Mouse (Mus musculus) midbrain, embryonic 13.5 days (tissue): ENCODE data around the gene Smg1. TPM values are rescaled to one million over a fixed set of nuclear protein-coding genes. Genes with fewer than 3 reads are reported as not detected.

Source experiments
- ATAC-seq: fragments of 200-750 bp; cut with Nextera tagmentation; 2 replicates; pipeline ENCODE4 v1.8.0; 2017; ENCODE audit warnings: mild to moderate bottlenecking, moderate TSS enrichment, moderate library complexity
- H3K27ac ChIP-seq: fragments of 300-500 bp; sonication (generic); 2 replicates; pipeline ENCODE4 v1.5.1; 2015; ENCODE audit warnings: inconsistent platforms, mild to moderate bottlenecking, moderate library complexity
- H3K27me3 ChIP-seq: fragments of 300-500 bp; sonication (generic); 2 replicates; pipeline ENCODE4 v1.6.1; 2015; ENCODE audit warnings: mild to moderate bottlenecking, inconsistent platforms
- H3K36me3 ChIP-seq: fragments of 300-500 bp; sonication (generic); 2 replicates; pipeline ENCODE4 v1.6.1; 2015; ENCODE audit warnings: mild to moderate bottlenecking, inconsistent platforms
- H3K4me1 ChIP-seq: fragments of 300-500 bp; sonication (generic); replicated peaks from 2 replicates; pipeline ENCODE4 v1.6.1; 2015; ENCODE audit warnings: inconsistent platforms
- H3K4me2 ChIP-seq: fragments of 300-500 bp; sonication (generic); replicated peaks from 2 replicates; pipeline ENCODE4 v1.6.1; 2015; ENCODE audit warnings: moderate library complexity, mild to moderate bottlenecking, inconsistent platforms
- H3K4me3 ChIP-seq: fragments of 300-500 bp; sonication (generic); replicated peaks from 2 replicates; pipeline ENCODE4 v1.5.1; 2015; ENCODE audit warnings: mild to moderate bottlenecking, inconsistent platforms
- H3K9ac ChIP-seq: fragments of 300-500 bp; sonication (generic); replicated peaks from 2 replicates; pipeline ENCODE4 v1.6.1; 2015; ENCODE audit warnings: mild to moderate bottlenecking, inconsistent platforms
- H3K9me3 ChIP-seq: fragments of 300-500 bp; sonication (generic); 2 replicates; pipeline ENCODE4 v1.6.1; 2016; ENCODE audit warnings: mild to moderate bottlenecking, inconsistent platforms
- WGBS: fragments of 180-500 bp; shearing (Covaris S2); methylation state at CpG from one replicate; pipeline ENCODE4 v1.1.7; 2015; 5-methylcytosine and 5-hydroxymethylcytosine counted together
- polyA plus RNA-seq: library from polyadenylated mRNA; unstranded; fragments of >200 nt; fragmentation: Nextera tagmentation; extraction: Ambion mirVana; gene quantifications from 2 replicates; pipeline ENCODE4 v1.2.1, GENCODE M21; 2015

Gene Smg1
- polyA plus RNA-seq, 1 experiment from 2014 or later: 21.1 TPM

DNA sequence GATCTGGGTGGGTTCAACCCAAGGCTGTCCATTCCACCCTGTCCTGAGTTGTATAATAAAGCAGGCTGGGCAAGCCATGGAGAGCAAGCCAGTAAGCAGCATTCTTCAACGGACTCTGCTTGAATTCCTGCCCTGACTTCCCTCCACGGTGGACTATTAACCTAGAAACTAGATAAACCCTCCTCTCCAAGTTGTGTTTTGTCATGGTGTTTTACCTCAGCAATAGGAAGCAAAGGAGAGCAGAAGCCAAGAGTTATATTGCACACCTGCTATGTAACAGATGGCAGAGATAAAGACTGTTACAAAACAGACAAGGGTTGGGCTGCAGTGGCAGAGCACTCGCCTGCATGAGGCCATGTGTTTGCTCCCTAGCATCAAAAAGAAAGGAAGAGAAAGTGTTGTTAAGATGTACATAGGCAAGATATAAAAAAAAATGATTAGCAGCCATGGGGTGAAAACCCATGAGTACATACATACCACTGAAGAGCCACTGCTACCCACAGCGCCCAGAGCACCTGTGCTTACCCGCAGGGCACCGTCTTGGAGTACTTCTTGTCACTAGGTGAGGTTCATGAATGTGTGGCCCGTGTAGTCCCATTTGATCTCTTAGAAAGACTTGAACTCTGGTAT is 16.3 kb upstream of the Smg1 start:
- Histone ChIP-seq H3K4me2 (no peak overlapping the region), H3K27ac (no peak overlapping the region), H3K27me3 (no peaks in the 10 kb centered on the region), H3K9ac (no peak overlapping the region), H3K9me3 (no peaks in the 10 kb centered on the region), H3K4me3 (no peak overlapping the region), H3K4me1 (no peaks in the 10 kb centered on the region), H3K36me3 (no peaks in the 10 kb centered on the region)
- 91% methylated on average over 7 of the region's 7 CpGs for whole genome bisulfite sequencing
- no peak for ATAC-seq

DNA sequence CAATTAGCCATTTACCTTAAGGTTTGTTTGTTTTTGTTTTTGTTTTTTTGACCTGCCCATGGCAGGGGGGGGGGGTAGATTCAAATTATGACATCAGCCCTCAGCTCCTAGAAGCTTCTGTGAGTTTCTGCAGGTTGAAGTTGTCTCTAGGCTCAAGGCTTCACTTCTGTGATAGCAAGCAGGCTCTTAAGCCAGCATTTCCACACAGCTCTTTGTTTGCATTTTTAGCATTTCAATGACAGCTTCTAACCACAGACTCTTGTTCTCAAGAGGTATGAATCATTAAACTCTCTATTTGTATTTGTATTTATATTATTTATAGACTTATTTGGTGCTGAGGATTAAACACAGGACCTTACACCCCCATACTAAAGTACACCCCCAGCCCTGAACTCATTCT is 15.0 kb upstream of the Smg1 start:
- Histone ChIP-seq H3K4me2 (no peak overlapping the region), H3K27ac (no peak overlapping the region), H3K4me1 (0 out of 2 replicates have a peak, but pooled peaks cover 4% of the 10 kb centered on the region), H3K9me3 (no peaks in the 10 kb centered on the region), H3K27me3 (no peaks in the 10 kb centered on the region), H3K4me3 (no peak overlapping the region), H3K9ac (no peak overlapping the region), H3K36me3 (no peaks in the 10 kb centered on the region)
- ATAC-seq: no peak

DNA sequence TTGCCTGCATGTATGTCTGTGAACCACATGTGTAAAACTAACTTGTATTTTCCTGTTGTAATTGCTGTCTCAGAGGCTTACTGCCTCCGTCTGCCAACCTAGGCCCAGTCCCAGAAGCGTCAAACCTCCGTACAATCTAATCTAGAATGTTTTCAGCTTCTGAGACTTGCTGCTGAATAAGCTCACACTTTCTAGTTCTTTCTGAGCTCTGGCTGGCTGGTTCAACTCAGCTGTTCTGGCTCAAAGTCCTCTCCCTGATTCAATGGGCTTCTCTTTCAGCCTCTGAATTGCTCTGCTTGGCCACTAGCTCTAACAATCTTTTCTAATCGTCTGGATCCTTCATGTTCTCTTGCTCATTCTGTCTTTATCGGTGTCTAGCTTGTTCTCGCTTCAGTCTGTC is 13.3 kb upstream of the Smg1 start:
- Histone ChIP-seq H3K4me1 (0 out of 2 replicates have a peak, but pooled peaks cover 4% of the 10 kb centered on the region), H3K36me3 (no peaks in the 10 kb centered on the region), H3K27me3 (no peaks in the 10 kb centered on the region), H3K27ac (no peak overlapping the region), H3K4me2 (no peak overlapping the region), H3K4me3 (no peak overlapping the region), H3K9ac (no peak overlapping the region), H3K9me3 (no peaks in the 10 kb centered on the region)
- ATAC-seq: no peak
- 89% methylated on average over 6 of the region's 6 CpGs for WGBS

DNA sequence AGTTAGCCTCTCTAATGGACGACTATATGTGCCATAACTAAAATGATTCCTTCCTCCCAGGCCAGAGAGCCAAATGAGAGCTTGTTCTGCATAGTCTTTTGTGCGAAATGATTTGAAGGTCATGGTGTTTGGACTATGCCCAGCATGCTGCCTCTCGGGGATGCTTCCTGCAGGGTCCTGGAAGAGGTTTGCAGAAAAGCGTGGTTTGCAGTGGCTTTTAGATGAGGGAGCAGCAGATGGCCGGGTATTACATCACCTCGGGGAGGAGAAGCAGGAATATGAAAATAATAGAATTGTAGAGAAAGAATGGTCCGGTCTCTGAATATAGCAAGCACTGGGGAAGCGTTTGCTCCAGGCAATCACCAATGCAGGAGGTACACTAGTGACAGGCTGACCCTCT is 11.0 kb upstream of the Smg1 start:
- ATAC-seq: peak; percentile 50; the same call in 1 of the 2 replicates
- no peak overlapping the region for H3K4me2 ChIP-seq
- H3K36me3 ChIP-seq: no peaks in the 10 kb centered on the region
- H3K27me3 ChIP-seq: no peaks in the 10 kb centered on the region
- no peak overlapping the region for H3K4me3 ChIP-seq
- H3K9me3 ChIP-seq: no peaks in the 10 kb centered on the region
- 0 out of 2 replicates have a peak, but pooled peaks cover 4% of the 10 kb centered on the region for H3K4me1 ChIP-seq
- 46% methylated on average over 8 of the region's 8 CpGs for WGBS
- peak overlapping the region; percentile 49; the same call in 1 of the 2 replicates for H3K27ac ChIP-seq
- no peak overlapping the region for H3K9ac ChIP-seq

DNA sequence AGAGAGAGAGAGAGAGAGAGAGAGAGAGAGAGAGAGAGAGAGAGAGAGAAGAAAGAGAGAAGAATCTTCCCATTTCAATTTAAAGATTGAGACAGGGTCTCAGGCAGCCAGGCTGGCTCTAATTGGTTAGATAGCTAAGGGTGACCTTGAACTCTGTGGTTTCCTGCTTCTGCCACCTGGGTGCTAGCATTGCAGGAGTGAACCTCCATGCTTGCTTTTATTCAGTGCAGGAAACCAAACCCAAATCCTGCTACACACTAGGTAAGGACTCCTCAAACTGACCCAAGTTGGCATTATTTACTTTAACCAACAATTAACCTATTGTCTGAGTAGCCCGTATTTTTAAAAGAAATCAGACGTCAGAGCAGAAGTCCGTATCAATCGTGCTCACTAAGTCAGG is 10.5 kb upstream of the Smg1 start:
- Histone ChIP-seq H3K27ac (peak overlapping the region; percentile 49; the same call in 1 of the 2 replicates), H3K27me3 (no peaks in the 10 kb centered on the region), H3K4me1 (0 out of 2 replicates have a peak, but pooled peaks cover 4% of the 10 kb centered on the region), H3K36me3 (no peaks in the 10 kb centered on the region), H3K4me3 (no peak overlapping the region), H3K9me3 (no peaks in the 10 kb centered on the region), H3K9ac (no peak overlapping the region), H3K4me2 (no peak overlapping the region)
- WGBS: 69% methylated on average over 4 of the region's 4 CpGs
- no peak for ATAC-seq

DNA sequence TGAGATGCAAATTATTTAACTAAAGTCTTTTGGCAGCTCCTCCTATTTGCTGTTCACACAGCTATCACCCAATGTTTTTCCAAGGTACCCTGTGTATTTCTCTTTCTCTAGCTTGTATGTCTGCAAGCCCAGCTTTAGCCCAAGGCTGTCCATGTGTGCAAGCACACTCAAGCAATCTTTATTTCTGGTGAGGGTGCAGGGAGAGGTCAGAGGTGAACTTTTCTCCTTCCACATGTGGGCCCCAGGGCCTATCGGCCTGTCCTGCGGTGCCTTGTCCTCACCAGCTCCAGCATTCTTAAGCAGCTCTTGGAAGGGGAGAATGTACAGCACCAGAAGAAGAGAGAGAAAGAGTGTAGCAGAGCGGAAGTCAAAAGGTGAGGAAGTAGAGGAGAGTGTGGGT is 9.5 kb upstream of the Smg1 start:
- Histone ChIP-seq H3K4me1 (0 out of 2 replicates have a peak, but pooled peaks cover 4% of the 10 kb centered on the region), H3K27ac (no peak overlapping the region), H3K9ac (no peak overlapping the region), H3K4me3 (no peak overlapping the region), H3K9me3 (no peaks in the 10 kb centered on the region), H3K4me2 (no peak overlapping the region), H3K36me3 (no peaks in the 10 kb centered on the region), H3K27me3 (no peaks in the 10 kb centered on the region)
- WGBS: 85% methylated on average over 3 of the region's 3 CpGs
- ATAC-seq: no peak

DNA sequence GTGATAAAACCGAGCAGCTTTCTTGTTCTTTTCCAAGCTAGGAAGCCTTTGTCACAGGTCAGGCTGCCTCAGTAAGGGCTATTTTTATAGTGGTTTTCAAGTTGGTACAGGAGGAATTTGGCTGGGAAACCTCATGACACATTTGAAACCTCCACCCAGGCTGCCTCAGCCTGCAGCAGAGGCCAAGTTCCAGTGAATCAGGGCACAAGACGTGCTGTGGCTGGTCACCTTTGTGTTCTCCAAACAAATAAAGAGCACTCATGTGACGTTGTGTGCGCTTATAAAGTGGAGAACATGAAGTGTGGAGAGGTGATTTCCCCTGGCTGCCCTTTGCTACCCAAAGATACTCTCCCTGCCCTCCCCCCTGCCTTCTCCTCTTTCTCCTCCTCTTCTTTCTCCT is 8.9 kb upstream of the Smg1 start:
- Histone ChIP-seq H3K36me3 (no peaks in the 10 kb centered on the region), H3K4me2 (no peak overlapping the region), H3K4me1 (0 out of 2 replicates have a peak, but pooled peaks cover 4% of the 10 kb centered on the region), H3K9me3 (no peaks in the 10 kb centered on the region), H3K9ac (no peak overlapping the region), H3K27me3 (no peaks in the 10 kb centered on the region), H3K4me3 (no peak overlapping the region), H3K27ac (no peak overlapping the region)
- no peak for ATAC-seq
- WGBS: 41% methylated on average over 4 of the region's 4 CpGs

DNA sequence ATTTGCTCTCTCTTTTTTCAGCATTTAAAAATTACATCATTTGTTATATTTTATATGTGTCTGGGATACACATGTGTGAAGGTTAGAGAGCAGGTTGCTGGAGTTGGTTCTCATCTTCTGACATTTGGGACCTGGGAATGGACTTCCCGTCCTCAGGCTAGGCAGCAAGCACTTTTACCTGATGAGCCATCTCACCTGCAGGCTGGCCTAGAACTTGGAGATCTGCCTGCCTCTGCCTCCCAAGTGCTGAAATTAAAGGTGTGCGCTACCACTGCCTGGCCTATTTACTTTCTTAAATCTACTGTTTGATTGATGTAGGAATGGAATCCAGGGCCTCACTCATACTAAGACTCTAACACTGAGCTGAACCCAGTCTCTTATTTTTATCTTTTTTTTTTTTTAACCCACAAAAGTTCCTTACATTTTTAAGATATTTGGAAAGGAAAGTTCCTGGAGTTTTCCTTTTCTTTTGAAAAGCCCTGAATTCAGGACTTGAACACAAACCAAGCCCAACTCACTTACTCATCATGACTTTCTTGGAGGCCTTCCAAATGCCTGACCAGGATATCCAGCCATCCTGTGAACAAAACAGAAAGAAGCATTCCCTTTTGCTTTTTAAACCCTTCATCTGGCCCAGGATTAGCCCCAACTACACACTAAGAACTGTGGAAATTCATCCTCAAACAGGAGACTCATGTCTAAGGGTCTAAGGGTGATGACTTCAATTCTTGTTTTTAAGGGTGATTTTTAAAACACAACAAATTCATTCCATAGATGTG is 8.1 kb upstream of the Smg1 start:
- no peak overlapping the region for H3K27ac ChIP-seq
- H3K4me2 ChIP-seq: no peak overlapping the region
- no peak overlapping the region for H3K4me3 ChIP-seq
- no peaks in the 10 kb centered on the region for H3K9me3 ChIP-seq
- no peak overlapping the region for H3K9ac ChIP-seq
- no peaks in the 10 kb centered on the region for H3K27me3 ChIP-seq
- H3K4me1 ChIP-seq: 0 out of 2 replicates have a peak, but pooled peaks cover 4% of the 10 kb centered on the region
- H3K36me3 ChIP-seq: no peaks in the 10 kb centered on the region
- WGBS: 100% methylated on average over 2 of the region's 2 CpGs
- ATAC-seq: no peak

DNA sequence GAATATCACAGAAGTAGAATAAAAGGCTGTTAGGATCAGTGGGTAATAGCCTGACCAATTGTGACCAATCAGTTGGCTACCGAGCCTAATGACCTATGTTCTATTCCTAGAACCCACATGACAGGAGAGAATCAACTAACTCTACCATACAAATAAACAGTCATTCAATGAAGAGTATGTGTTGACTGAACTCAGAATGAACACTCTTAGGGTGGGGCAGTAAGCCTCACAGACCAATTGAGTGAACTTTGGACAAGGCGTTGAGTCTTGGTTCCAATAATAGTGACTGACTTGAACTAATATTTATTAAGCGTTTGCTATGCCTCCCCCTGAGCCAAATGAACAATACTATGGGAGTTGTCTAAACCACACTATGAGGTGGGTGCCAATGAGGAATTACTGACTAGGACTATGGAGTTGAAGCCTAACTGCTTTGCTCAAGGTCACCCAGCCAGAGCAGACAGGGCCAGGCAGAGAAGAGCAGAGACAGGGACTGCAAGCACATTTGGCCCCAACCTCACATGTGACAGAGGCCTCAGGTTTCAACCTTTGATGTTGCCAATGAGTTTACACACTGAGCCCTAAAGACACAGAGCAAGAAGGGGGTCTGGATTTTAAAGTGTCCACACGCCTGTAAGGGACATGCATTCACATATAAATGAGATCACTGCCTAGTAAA is 7.2 kb upstream of the Smg1 start:
- WGBS: 94% methylated on average over 4 of the region's 4 CpGs

DNA sequence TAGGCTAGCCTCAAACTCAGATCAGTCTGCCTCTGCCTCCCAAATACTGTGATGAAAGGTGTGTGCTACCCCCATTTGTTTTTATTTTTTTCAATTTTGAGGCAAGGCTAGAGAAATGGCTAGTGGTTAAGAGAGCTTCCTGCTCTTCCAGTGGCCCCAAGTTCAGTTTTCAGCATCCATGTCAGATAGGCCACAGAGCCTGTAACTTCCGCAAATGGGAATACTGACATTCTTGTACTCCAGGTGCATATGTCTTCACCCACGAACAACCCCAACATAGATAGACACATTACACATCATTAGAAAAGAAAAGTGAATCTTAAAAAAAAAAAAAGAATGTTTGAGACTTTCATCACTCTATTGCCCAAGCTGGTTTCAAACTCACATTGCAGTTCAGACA is 6.1 kb upstream of the Smg1 start:
- no peaks in the 10 kb centered on the region for H3K27me3 ChIP-seq
- no peaks in the 10 kb centered on the region for H3K9me3 ChIP-seq
- no peaks in the 10 kb centered on the region for H3K36me3 ChIP-seq
- no peak for ATAC-seq
- WGBS: 92% methylated on average over 2 of the region's 2 CpGs
- H3K27ac ChIP-seq: no peak overlapping the region
- H3K4me1 ChIP-seq: 0 out of 2 replicates have a peak, but pooled peaks cover 3% of the 10 kb centered on the region
- H3K4me3 ChIP-seq: no peak overlapping the region
- no peak overlapping the region for H3K4me2 ChIP-seq
- no peak overlapping the region for H3K9ac ChIP-seq

More for the DNA sequence above, 7.2 kb upstream of the Smg1 start:
- Histone ChIP-seq H3K4me2 (no peak overlapping the region), H3K4me3 (no peak overlapping the region), H3K9me3 (no peaks in the 10 kb centered on the region), H3K36me3 (no peaks in the 10 kb centered on the region), H3K27ac (no peak overlapping the region), H3K9ac (no peak overlapping the region), H3K4me1 (0 out of 2 replicates have a peak, but pooled peaks cover 4% of the 10 kb centered on the region), H3K27me3 (no peaks in the 10 kb centered on the region)
- ATAC-seq: no peak

DNA sequence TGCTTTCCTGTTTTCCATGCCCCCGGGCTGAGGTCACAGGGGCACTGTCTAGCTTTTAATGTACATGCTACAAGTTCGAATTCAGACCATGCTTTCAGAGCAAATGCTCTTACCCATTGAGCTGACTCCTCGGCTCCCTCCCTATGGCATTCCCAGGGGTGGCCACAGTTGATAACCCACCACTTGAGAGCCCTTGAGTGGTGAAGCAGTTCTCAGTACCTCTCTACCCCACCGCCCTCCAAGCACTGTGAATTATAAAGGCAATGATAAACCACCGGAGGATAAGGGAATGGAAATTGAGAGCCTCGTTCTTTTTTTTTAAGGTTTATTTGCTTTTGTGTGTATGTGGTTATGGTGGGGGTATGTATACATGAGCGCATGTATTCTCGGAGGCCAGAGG is 4.6 kb upstream of the Smg1 start:
- ATAC-seq: no peak
- Histone ChIP-seq H3K9ac (no peak overlapping the region), H3K27me3 (no peaks in the 10 kb centered on the region), H3K4me1 (no peaks in the 10 kb centered on the region), H3K36me3 (no peaks in the 10 kb centered on the region), H3K9me3 (no peaks in the 10 kb centered on the region), H3K4me2 (no peak overlapping the region), H3K27ac (no peak overlapping the region), H3K4me3 (no peak overlapping the region)
- WGBS: 78% methylated on average over 8 of the region's 8 CpGs

DNA sequence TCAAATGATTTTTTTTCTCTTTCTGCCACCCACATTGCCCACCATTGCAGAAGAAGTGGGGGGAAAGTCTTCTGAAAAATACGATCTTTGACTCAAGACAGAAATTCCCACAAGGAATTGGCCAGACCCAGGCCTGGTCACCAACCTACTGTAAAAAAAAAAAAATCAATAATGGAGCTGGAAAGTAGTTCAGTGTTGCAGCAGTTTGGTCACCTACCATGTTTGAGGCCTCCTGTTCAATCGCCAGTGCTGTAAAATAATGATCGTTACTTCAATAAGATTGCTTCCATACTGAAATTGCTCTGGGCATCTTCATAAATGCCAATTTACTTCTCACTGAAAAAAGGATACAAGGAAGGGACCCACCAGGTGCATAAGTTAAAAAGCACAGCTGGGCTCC is 1.8 kb upstream of the Smg1 start:
- no peak for ATAC-seq
- H3K4me3 ChIP-seq: no peak overlapping the region
- H3K4me1 ChIP-seq: peaks cover 19% of the 10 kb centered on the region
- no peak overlapping the region for H3K27ac ChIP-seq
- WGBS: 96% methylated on average over 3 of the region's 3 CpGs
- H3K36me3 ChIP-seq: no peaks in the 10 kb centered on the region
- no peak overlapping the region for H3K4me2 ChIP-seq
- H3K9ac ChIP-seq: no peak overlapping the region
- no peaks in the 10 kb centered on the region for H3K27me3 ChIP-seq
- no peaks in the 10 kb centered on the region for H3K9me3 ChIP-seq
